Mouse (Mus musculus): ENCODE measurements around the gene Pqlc3. TPM values are rescaled to one million over a fixed set of nuclear protein-coding genes. Genes with fewer than 3 reads are reported as not detected.
A peak's percentile ranks its signal among the peaks of the same experiment; 100 is the strongest.

Pqlc3 gene
- total RNA-seq, 1 experiment from 2014 or later: 48.6 TPM

DNA sequence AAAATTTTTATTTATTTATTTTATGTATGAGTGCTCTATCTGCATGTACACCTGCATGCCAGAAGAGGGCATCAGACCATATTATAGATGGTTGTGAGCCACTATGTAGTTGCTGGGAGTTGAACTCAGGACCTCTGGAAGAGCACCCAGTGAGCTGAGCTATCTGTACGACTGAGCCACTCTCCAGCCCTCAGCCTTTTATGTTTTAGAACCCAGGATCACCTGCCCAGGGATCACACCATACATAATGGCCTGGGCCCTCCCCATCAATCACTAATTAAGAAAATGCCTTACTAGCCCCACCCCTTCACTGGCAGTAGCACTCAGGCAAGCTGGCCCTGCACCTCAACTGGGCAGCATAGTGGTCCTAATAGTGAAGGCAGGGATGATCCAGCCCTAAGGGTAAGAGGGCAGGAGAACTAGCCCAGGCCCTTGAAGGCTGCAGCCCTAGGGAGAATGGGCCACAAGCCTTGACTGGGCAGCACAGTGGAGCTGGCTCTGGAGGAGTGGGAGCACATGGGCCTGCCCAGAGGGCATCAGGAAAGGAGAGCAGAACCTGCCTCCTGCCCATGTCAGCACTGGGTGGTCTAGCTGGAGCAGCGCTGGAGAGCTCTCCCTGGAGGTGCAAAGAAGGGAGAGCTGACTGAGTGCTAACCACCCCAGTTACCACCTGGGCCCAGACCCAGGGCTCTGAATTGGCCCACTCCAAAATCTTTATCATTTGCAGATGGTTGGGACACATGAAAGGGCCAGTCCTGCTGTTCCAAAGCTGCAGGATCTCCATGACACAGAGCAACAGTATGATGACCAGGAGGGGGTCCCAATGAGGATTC lies 12.1 kb upstream of the Pqlc3 start:
- no peak for ATAC-seq (replicated peaks; ENCODE audit: insufficient number of reproducible peaks, low FRiP score, low TSS enrichment, poor library complexity, severe bottlenecking)

DNA sequence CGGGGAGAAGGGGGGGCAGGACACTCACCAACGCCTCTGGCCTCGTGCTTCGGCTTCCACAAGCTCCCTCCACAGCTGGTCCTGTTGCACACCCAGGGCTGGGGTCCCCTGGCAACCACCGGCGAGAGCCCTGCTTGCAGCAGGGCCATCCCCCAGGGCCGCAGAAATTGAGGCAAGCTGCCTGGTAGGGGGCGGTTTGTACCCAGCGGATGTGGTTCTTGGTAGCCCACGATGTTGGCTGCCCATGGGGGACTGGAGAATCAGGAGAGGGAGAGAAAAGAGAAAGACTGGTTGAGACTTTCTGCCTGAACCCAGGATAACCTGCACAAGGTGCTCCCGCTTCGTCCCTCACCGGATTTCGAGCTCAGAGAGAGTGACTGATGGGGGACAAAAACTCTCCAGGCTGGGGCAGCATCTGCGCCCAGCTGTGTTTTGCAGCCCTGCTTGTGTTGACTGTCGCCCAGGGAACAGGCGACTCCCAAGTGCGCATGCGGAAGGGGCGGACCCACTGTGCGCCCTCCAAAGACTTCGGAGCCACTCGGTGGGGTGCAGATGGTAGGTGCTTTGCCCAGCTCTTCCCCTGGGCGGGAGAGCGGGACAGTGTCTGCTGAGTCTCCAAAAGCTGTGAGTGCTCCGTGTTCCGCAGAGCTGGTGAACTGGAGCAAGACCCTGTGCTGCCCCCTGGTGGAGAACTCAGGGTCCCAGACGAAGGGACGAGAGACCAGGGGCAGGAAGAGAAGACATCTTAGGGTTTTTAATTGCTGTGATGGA lies 11.1 kb upstream of the Pqlc3 start, which contains the start of gene 2410004P03Rik:
TSS of gene 2410004P03Rik (minus strand) at position 628 of the 771 bp plus-strand sequence.
- ATAC-seq (replicated peaks; ENCODE audit: insufficient number of reproducible peaks, low FRiP score, low TSS enrichment, poor library complexity, severe bottlenecking): peak; percentile 83

DNA sequence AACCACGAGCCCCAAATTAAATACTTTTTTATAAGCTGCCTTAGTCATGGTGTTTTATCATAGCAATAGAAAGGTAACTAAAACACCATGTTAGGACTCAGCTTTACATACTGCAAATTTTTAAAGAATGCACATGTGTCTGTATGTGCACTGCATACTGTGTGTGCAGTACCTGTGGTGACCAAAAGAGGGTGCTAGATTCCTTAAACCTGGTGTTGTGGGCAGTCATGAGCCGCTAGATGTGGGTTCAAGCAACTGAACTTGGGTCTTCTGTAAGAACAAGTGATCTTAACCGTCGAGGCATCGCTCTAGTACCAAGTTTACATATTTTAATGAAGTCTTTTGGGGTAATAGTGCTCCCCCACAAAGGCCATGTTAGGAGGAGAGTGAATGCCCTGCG lies 9.3 kb upstream of the Pqlc3 start:
- no peak for ATAC-seq (replicated peaks; ENCODE audit: insufficient number of reproducible peaks, low FRiP score, low TSS enrichment, poor library complexity, severe bottlenecking)

DNA sequence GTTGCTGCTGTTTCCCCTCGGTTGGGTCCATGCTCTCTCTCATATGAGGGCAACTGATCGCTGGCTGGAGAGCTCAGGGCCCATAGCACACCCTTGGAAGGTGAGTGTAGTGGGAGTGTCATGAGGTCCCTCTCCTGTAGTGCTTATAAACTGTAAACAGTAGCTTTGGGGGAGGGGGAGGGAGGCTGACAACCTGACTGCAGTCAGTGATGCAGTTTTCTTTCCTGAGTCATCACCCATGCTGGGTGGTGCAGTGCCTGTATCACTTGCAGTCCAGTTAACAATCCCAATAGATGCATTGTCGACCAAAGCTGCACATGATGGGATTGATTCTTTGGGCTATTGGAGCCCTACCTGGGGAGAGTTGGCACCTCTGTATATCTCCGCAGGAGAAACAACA lies 1.0 kb upstream of the Pqlc3 start:
- no peak for ATAC-seq (replicated peaks; ENCODE audit: insufficient number of reproducible peaks, low FRiP score, low TSS enrichment, poor library complexity, severe bottlenecking)

DNA sequence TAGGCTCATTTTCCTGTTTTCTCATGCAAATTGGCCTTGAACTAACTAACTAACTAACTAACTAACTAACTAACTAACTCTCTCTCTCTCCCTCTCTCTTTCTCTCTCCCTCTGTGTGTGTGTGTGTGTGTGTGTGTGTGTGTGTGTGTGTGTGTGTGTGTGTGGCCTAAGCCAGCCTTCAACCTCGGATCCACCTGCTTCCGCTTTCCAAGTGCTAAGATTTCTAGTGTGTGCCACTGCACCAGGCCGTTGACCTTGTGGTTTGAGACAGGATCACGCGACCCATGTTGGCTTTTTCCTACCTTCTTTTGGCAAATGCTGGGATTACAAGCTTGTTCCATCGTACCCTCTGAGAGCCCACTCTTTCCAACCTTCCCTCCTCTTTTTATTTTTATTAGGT lies 420 bp upstream of the Pqlc3 start:
- 0 out of 2 replicates have a peak, but pooled peaks have one; percentile 40 for ATAC-seq (replicated peaks; ENCODE audit: insufficient number of reproducible peaks, low FRiP score, low TSS enrichment, poor library complexity, severe bottlenecking)

DNA sequence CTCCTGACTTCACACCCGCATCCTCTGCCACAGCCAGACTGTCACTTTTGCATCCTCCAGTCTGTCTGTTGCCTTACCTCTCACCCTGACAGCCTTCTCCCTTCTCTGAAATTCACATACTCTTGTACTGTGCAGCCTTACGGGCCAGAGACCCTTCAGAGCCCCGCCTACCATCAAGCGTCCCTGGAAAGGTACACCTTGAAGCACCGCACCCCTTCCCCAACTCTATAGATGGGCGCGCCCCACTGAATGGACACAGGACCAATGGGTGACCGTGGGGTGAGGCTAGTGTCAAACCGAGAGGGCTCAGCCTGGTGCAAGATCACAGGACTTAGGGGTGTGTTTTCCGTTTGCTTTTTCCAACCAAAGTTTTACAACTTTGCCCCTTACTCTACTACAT lies 1.1 kb downstream of the Pqlc3 start:
- no peak for ATAC-seq (replicated peaks; ENCODE audit: insufficient number of reproducible peaks, low FRiP score, low TSS enrichment, poor library complexity, severe bottlenecking)

DNA sequence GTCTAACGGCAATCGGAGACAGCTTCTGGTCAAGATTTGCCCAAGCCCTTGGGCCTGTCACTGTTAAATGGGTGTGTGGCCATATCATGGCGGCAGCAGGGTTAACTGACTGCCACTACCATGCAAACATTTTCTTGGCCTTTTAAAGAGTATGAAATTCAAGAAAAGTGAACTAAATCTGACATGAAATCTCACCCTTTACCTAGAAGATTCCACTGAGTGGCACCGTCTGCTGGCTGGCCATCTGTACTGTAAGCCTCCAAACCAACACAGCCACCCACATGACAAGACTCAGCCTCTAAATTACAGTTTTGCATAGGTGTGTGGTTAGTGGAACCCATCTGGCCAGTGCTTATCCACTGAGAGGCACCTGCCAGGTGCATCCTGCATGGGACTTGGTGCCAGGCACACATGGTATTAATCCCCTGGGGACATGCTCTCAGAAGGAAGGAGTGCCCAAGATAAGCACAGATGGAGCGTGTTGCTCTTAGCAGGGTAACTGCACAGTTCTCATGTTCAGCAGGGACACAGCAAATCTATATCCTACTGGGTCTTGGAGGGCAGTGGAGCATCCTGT lies 3.2 kb downstream of the Pqlc3 start:
- no peak for ATAC-seq (replicated peaks; ENCODE audit: insufficient number of reproducible peaks, low FRiP score, low TSS enrichment, poor library complexity, severe bottlenecking)

DNA sequence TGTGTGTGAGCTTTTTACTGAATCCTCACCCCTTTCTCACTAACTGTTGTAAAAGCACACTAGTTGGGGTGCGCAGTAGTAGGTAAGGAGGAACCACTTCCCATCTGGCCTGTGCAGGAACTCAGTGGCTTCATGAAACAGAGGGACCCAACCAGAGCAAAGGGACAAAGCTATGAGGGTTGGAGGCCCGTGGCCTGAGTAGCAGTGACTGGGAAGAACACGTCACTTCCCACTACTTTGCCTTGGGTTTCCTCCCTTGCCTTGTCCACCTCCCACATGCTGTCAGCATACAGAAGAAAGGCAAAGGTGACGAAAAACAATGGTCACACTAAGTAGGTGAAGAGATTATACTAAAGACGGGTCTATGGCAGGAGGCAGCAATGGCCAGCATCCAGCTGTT lies 3.9 kb downstream of the Pqlc3 start:
- ATAC-seq (replicated peaks; ENCODE audit: insufficient number of reproducible peaks, low FRiP score, low TSS enrichment, poor library complexity, severe bottlenecking): no peak

DNA sequence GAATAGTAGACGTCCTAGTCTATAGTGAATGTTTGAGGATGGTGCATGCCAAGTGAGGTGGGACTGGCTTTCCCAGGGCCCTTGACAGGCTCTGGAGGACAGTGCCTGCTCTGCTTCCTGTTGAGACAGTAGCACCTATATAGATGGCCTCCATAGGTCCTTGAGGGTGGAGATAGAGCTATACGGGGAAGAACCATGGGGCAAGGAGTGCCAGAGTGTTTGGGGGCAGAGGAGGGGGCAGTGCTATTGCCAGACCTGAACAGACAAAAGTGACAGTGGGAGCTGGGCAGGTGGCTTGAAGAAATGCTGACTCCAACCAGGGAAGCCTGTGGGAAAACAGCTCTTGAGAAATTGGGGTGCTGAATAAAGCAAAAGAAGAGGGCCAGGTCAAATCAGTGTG lies 5.9 kb downstream of the Pqlc3 start:
- ATAC-seq (replicated peaks; ENCODE audit: insufficient number of reproducible peaks, low FRiP score, low TSS enrichment, poor library complexity, severe bottlenecking): no peak

DNA sequence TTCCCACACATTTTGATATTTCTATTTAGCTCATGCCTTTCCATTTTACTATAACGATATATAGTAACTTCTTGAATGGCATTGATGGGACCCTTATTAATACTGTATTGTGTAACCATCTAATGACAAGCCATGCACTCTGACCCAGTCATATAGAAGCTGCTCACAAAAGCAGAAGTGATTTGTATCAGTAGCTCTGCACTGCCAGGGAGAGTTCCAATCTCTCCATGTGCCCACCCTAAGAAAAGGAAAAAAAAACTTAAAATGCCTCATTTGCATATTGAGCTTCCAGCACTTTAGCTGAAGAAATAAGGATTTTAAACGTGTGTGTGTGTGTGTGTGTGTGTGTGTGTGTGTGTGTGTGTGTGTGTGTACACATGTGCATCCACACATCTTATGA lies 7.9 kb downstream of the Pqlc3 start:
- ATAC-seq (replicated peaks; ENCODE audit: insufficient number of reproducible peaks, low FRiP score, low TSS enrichment, poor library complexity, severe bottlenecking): no peak

DNA sequence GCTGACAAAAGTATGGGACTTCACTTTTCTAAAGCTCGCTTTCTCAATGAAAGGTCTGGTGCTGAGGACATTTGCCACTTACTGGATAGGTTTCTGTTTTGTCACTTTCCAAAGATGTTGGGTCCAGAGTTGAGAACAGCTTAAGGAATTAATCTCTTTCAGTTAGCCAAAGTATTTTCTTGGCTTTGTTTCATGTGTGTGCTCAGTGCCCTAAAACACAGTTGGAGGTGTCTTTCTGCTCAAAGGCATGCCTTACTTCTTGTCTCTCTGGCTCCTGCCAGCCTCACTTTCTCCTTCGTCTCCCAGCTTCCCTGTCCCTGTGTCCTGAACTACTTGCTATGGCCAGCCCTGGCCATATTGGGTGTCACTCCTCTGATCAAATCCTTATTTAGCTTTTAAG lies 8.8 kb downstream of the Pqlc3 start:
- ATAC-seq (replicated peaks; ENCODE audit: insufficient number of reproducible peaks, low FRiP score, low TSS enrichment, poor library complexity, severe bottlenecking): no peak

DNA sequence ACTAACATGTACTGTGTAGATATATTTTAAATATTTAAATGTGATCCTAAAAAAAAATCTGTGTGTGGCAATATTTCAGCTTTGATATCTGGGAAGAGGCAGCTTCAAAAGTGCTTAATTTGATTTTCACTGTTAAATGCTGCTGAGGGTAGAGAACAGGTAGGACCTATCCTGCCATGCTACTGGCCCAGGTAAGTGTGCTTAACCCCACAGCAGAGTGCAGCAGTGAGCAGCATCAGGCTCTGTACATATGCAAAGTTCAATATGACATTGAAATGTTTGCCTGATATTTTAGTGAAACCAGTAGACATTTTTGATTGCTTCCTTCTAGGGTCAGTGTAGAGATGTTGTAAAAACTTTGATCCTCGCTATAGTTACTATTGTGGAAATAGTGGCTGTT lies 14.4 kb downstream of the Pqlc3 start:
- ATAC-seq (replicated peaks; ENCODE audit: insufficient number of reproducible peaks, low FRiP score, low TSS enrichment, poor library complexity, severe bottlenecking): no peak

DNA sequence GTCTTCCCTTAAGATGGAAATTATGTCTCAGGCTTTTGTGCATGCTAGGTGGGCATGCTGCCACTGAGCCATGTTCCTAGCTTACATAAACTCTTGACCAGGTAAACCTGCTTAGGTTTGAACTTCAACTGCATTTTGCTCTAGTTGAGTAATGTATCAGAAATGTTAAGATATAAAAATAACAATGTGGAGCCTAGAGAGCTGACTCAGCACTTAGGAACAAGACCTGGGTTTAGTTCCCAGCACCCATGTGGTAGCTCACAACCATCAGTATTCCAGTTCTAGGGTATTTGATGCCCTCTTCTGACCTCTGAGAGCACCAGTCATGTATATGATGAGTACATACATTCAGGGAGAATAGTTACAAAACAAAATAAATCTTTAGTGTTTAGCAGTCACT lies 23.1 kb downstream of the Pqlc3 start:
- no peak for ATAC-seq (replicated peaks; ENCODE audit: insufficient number of reproducible peaks, low FRiP score, low TSS enrichment, poor library complexity, severe bottlenecking)

DNA sequence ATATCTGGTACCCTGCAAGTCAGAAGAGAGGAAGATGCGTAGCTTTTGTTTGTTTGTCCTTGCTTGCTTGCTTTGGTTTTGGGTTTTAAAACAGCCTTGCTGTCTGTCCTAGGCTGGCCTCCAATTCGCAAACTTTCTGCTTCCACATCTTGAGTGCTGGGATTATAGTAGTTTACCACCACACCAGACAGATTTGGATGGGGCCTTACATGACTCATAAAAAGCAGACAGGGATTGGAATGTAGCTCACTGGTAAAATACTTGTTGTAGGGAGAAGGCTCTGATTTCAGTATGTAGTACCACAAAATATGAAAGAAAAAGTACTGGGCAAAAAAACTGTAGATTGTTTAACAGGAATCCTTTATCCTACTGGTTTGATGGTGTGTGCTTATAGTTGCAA lies 33.4 kb downstream of the Pqlc3 start:
- ATAC-seq (replicated peaks; ENCODE audit: insufficient number of reproducible peaks, low FRiP score, low TSS enrichment, poor library complexity, severe bottlenecking): no peak

DNA sequence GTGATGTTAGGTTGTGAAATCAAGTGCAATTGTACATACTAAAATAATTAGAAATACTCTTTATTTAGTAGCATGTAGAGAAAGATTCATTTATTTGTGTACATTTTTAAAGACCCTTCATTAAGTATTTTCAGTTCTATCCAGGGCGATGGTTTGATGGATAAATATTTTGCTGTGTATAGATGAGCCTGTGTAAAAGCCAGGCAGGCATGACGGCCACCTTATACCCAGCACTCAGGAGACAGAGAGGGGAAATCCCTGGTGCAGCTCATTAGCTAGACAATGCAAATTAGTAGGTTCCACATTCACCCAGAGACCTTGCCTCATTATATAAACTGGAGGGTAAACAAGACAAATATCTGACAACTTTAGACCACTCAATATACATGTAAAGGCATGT lies 36.9 kb downstream of the Pqlc3 start:
- no peak for ATAC-seq (replicated peaks; ENCODE audit: insufficient number of reproducible peaks, low FRiP score, low TSS enrichment, poor library complexity, severe bottlenecking)

DNA sequence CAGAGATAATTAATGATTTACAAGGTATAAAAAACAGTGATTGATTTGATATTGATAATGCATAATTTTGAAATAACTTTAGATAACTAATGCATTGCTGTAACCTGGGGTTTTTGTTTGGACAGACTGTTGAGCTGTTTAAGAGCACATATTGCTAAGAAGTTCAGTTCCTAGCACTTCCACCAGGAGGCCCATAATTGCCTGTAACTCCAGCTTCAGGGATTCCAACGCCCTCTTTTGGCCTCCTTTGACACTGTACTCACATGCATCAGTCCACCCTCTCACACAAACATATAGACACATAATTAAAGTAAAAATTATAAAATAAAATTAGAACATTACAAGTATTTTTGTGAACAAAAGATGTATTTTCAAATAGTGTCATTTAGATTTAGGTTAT lies 41.4 kb downstream of the Pqlc3 start:
- no peak for ATAC-seq (replicated peaks; ENCODE audit: insufficient number of reproducible peaks, low FRiP score, low TSS enrichment, poor library complexity, severe bottlenecking)

DNA sequence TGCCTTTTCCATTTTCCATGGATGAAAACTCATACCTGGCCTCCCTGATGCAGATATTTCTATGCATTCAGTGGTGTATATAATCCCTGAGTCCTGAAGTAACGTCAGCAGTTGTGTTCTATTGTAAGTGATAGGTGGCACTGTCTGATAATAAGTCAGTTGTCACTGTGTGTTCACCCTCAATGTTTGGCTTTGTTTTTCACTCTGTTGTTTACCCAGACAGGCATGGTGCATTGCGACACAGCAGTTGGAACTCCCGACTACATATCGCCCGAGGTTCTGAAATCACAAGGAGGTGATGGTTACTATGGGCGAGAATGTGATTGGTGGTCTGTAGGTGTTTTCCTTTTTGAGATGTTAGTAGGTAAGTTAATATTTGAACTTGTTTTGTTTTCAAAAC lies 52.0 kb downstream of the Pqlc3 start:
- no peak for ATAC-seq (replicated peaks; ENCODE audit: insufficient number of reproducible peaks, low FRiP score, low TSS enrichment, poor library complexity, severe bottlenecking)

DNA sequence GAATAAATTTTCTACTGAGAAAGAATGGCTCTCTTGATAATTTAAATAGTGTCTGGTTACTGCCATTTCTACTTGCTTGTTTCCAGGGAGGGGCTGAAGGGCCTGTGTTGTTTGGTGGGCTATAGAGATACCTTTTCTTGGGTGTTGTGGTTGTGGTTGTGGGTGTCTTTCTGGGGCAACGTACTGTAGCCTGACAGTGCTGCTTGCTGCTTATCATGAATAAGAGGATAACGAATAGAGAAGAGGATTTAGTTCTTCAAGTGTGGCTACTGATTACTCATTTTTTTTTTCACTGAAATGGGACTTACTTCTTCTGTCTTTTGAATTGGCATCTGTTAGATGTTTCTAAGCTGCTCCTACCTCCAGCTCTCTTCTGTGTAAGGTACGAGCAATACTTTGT lies 58.2 kb downstream of the Pqlc3 start:
- ATAC-seq (replicated peaks; ENCODE audit: insufficient number of reproducible peaks, low FRiP score, low TSS enrichment, poor library complexity, severe bottlenecking): no peak

Data from monocyte, adult 5-6 weeks (primary cell).